Mouse (Mus musculus) heart, embryonic 10.5 days (tissue): ENCODE measurements around the gene Olfr324. TPM values are rescaled to one million over a fixed set of nuclear protein-coding genes. Genes with fewer than 3 reads are reported as not detected.

Source experiments
- DNase-seq: peaks from one replicate; pipeline ENCODE4 v3.0.0-alpha.2; 2017; ENCODE audit warnings: low spot score
- H3K27ac ChIP-seq: fragments of 300-500 bp; sonication (generic); 2 replicates; pipeline ENCODE4 v1.5.1; 2016; ENCODE audit warnings: mild to moderate bottlenecking
- H3K27me3 ChIP-seq: fragments of 300-500 bp; sonication (generic); 2 replicates; pipeline ENCODE4 v1.6.1; 2016; ENCODE audit warnings: mild to moderate bottlenecking; ENCODE audit not compliant: poor library complexity, insufficient read depth, severe bottlenecking
- H3K36me3 ChIP-seq: fragments of 300-500 bp; sonication (generic); 2 replicates; pipeline ENCODE4 v1.6.1; 2016; ENCODE audit warnings: mild to moderate bottlenecking, moderate library complexity
- H3K4me1 ChIP-seq: fragments of 300-500 bp; sonication (generic); 2 replicates; pipeline ENCODE4 v1.6.1; 2016; ENCODE audit warnings: mild to moderate bottlenecking
- H3K4me3 ChIP-seq: fragments of 300-500 bp; sonication (generic); 2 replicates; pipeline ENCODE4 v1.5.1; 2016; ENCODE audit warnings: mild to moderate bottlenecking, moderate library complexity
- H3K9me3 ChIP-seq: fragments of 300-500 bp; sonication (generic); 2 replicates; pipeline ENCODE4 v1.6.1; 2016; ENCODE audit warnings: mild to moderate bottlenecking, moderate library complexity
- WGBS: fragments of 180-500 bp; shearing (Covaris S2); methylation state at CpG from one replicate; pipeline ENCODE4 v1.1.7; 2016; 5-methylcytosine and 5-hydroxymethylcytosine counted together
- polyA plus RNA-seq: library from polyadenylated mRNA; unstranded; fragments of >200 nt; fragmentation: Nextera tagmentation; extraction: Ambion mirVana; gene quantifications from 2 replicates; pipeline ENCODE4 v1.2.1, GENCODE M21; 2016

Olfr324 gene
- polyA plus RNA-seq, 1 experiment from 2014 or later, result not detected

- Histone ChIP-seq H3K4me3 (no peak overlapping the region), H3K4me1 (no peaks in the 10 kb centered on the region), H3K27ac (no peak overlapping the region), H3K27me3 (no peaks in the 10 kb centered on the region), H3K36me3 (no peaks in the 10 kb centered on the region), H3K9me3 (no peaks in the 10 kb centered on the region)
- no peak for DNase-seq
- 76% methylated on average over 12 of the region's 12 CpGs for WGBS
These were observed 11.4 kb downstream of the Olfr324 start for GRCm38 (mm10) chr11:58606177-58606919.

- 79% methylated on average over 6 of the region's 6 CpGs for WGBS
- Histone ChIP-seq H3K4me3 (no peak overlapping the region), H3K27ac (no peak overlapping the region), H3K36me3 (no peaks in the 10 kb centered on the region), H3K9me3 (no peaks in the 10 kb centered on the region), H3K4me1 (no peaks in the 10 kb centered on the region), H3K27me3 (no peaks in the 10 kb centered on the region)
- DNase-seq, result no peak
These were observed 12.1 kb downstream of the Olfr324 start for GRCm38 (mm10) chr11:58607030-58607429.

GRCm38 (mm10) chr11:58613359-58613758, 18.4 kb downstream of the Olfr324 start:
- no peak for DNase-seq
- no peak overlapping the region for H3K27ac ChIP-seq
- no peaks in the 10 kb centered on the region for H3K36me3 ChIP-seq
- H3K9me3 ChIP-seq, result no peaks in the 10 kb centered on the region
- 76% methylated on average over 3 of the region's 3 CpGs for WGBS
- H3K27me3 ChIP-seq, result no peaks in the 10 kb centered on the region; the same call in 1 of the 2 replicates
- H3K4me3 ChIP-seq, result no peak overlapping the region
- H3K4me1 ChIP-seq, result peaks cover 8% of the 10 kb centered on the region

- Histone ChIP-seq H3K27me3 (no peaks in the 10 kb centered on the region; the same call in 1 of the 2 replicates), H3K36me3 (no peaks in the 10 kb centered on the region), H3K4me3 (no peak overlapping the region), H3K27ac (no peak overlapping the region), H3K4me1 (peaks cover 10% of the 10 kb centered on the region), H3K9me3 (no peaks in the 10 kb centered on the region)
- no peak for DNase-seq
These were observed 19.6 kb downstream of the Olfr324 start for GRCm38 (mm10) chr11:58614526-58614925.

- Histone ChIP-seq H3K9me3 (no peaks in the 10 kb centered on the region), H3K27ac (no peak within 1 kb of the TSS), H3K36me3 (no peaks in the 10 kb centered on the region), H3K4me3 (no peak within 1 kb of the TSS), H3K4me1 (peaks cover 10% of the 10 kb centered on the region), H3K27me3 (no peaks in the 10 kb centered on the region; the same call in 1 of the 2 replicates)
- WGBS, result 79% methylated on average over 4 of the region's 4 CpGs
- no peak for DNase-seq
These were observed 21.1 kb downstream of the Olfr324 start, which contains the start of gene 2210407C18Rik for GRCm38 (mm10) chr11:58615975-58616374. Gene 2210407C18Rik (minus strand): TSS chr11:58616075.

- Histone ChIP-seq H3K4me3 (no peak overlapping the region), H3K9me3 (no peaks in the 10 kb centered on the region), H3K27ac (no peak overlapping the region), H3K4me1 (peaks cover 10% of the 10 kb centered on the region), H3K27me3 (no peaks in the 10 kb centered on the region), H3K36me3 (no peaks in the 10 kb centered on the region)
- DNase-seq, result no peak
- 50% methylated on average over 3 of the region's 3 CpGs for WGBS
These were observed 23.5 kb downstream of the Olfr324 start for GRCm38 (mm10) chr11:58618369-58618768.

- Histone ChIP-seq H3K36me3 (no peaks in the 10 kb centered on the region), H3K27me3 (no peaks in the 10 kb centered on the region), H3K4me3 (no peak overlapping the region), H3K27ac (no peak overlapping the region), H3K4me1 (peaks cover 10% of the 10 kb centered on the region), H3K9me3 (no peaks in the 10 kb centered on the region)
- DNase-seq, result no peak
- WGBS, result 81% methylated on average over 6 of the region's 6 CpGs
These were observed 23.9 kb downstream of the Olfr324 start for GRCm38 (mm10) chr11:58618793-58619192.

GRCm38 (mm10) chr11:58626146-58626545, 31.2 kb downstream of the Olfr324 start:
- DNase-seq, result no peak
- Histone ChIP-seq H3K36me3 (no peaks in the 10 kb centered on the region), H3K9me3 (no peaks in the 10 kb centered on the region), H3K4me1 (no peaks in the 10 kb centered on the region), H3K4me3 (no peak overlapping the region), H3K27ac (no peak overlapping the region), H3K27me3 (no peaks in the 10 kb centered on the region)
- WGBS, result 64% methylated on average over 4 of the region's 4 CpGs

GRCm38 (mm10) chr11:58630401-58630800, 35.5 kb downstream of the Olfr324 start, which contains the start of gene Olfr323:
Gene Olfr323 (minus strand): TSS chr11:58630501.
- no peaks in the 10 kb centered on the region for H3K4me1 ChIP-seq
- no peak within 1 kb of the TSS for H3K27ac ChIP-seq
- WGBS, result 72% methylated on average over 5 of the region's 5 CpGs
- H3K36me3 ChIP-seq, result no peaks in the 10 kb centered on the region
- no peak for DNase-seq
- no peaks in the 10 kb centered on the region for H3K27me3 ChIP-seq
- no peaks in the 10 kb centered on the region for H3K9me3 ChIP-seq
- H3K4me3 ChIP-seq, result no peak within 1 kb of the TSS

GRCm38 (mm10) chr11:58634878-58635277, 40.0 kb downstream of the Olfr324 start:
- no peak for DNase-seq
- H3K9me3 ChIP-seq, result no peaks in the 10 kb centered on the region
- WGBS, result 57% methylated on average over 4 of the region's 4 CpGs

GRCm38 (mm10) chr11:58636376-58636977, 41.6 kb downstream of the Olfr324 start:
- Histone ChIP-seq H3K36me3 (no peaks in the 10 kb centered on the region), H3K4me3 (no peak overlapping the region), H3K4me1 (peaks cover 9% of the 10 kb centered on the region), H3K27me3 (peaks cover 36% of the 10 kb centered on the region), H3K27ac (no peak overlapping the region), H3K9me3 (no peaks in the 10 kb centered on the region)
- WGBS, result 9% methylated on average over 3 of the region's 4 CpGs
- peak; percentile 83 for DNase-seq

More at GRCm38 (mm10) chr11:58634878-58635277, 40.0 kb downstream of the Olfr324 start:
- Histone ChIP-seq H3K27me3 (peaks cover 23% of the 10 kb centered on the region), H3K4me3 (no peak overlapping the region), H3K36me3 (no peaks in the 10 kb centered on the region), H3K27ac (no peak overlapping the region), H3K4me1 (no peaks in the 10 kb centered on the region)

- Histone ChIP-seq H3K27ac (no peak overlapping the region), H3K4me3 (no peak overlapping the region), H3K27me3 (peaks cover 47% of the 10 kb centered on the region), H3K4me1 (peaks cover 9% of the 10 kb centered on the region), H3K36me3 (no peaks in the 10 kb centered on the region), H3K9me3 (no peaks in the 10 kb centered on the region)
- DNase-seq, result no peak
- WGBS, result 73% methylated on average over 7 of the region's 7 CpGs
These were observed 43.3 kb downstream of the Olfr324 start for GRCm38 (mm10) chr11:58638176-58638701.

GRCm38 (mm10) chr11:58640272-58640867, 45.5 kb downstream of the Olfr324 start, which contains the start of gene Trim58:
Gene Trim58 (plus strand): TSS chr11:58640465.
- Histone ChIP-seq H3K9me3 (no peaks in the 10 kb centered on the region), H3K4me3 (peak within 1 kb of the TSS; percentile 58), H3K36me3 (no peaks in the 10 kb centered on the region), H3K27ac (peak within 1 kb of the TSS; percentile 83), H3K27me3 (peaks cover 47% of the 10 kb centered on the region), H3K4me1 (peaks cover 9% of the 10 kb centered on the region)
- DNase-seq, result peak; percentile 80
- 2% methylated on average over 34 of the region's 34 CpGs for WGBS
